Mouse (Mus musculus): Measurements from ENCODE around the gene Spg11.
"Not testable (repeated sequence)": the region's sequence is repeated elsewhere in the genome, so short reads cannot be mapped to it uniquely, and the experiment has no call there.

DNA sequence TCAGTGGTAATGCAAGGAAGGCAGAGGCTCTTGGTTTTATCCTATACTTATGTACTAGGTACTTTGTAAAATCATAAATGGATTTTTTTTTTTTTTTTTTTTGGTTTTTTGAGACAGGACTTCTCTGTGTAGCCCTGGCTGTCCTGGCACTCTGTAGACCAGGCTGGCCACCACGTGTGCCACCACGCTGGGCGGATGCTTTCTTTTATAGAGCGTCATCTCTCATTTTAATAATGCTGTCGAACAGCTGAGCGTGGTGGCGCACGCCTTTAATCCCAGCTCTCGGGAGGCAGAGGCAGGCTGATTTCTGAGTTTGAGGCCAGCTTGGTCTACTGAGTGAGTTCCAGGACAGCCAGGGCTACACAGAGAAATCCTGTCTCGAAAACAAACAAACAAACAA is 91.1 kb downstream of the Spg11 start:
- TF ChIP-seq CTCF (IDR thresholded peaks at IDR 0.05; ENCODE audit: control insufficient read depth, insufficient read depth, low read length); POLR2A (IDR thresholded peaks at IDR 0.05; ENCODE audit: borderline replicate concordance, control insufficient read depth, low read depth, low read length): not testable (repeated sequence)

Data from bone marrow, adult 2 months (tissue).